Comparison of ENCODE assay signal across 8 mouse cellular contexts in genomic region chr12:86801148-86802004, GRCm38 (mm10).
DNase-seq lines count a peak whose midpoint lies in the region; ATAC-seq and TF ChIP-seq lines count a peak whose summit lies in the region.

No protein-coding gene starts in this region.

- peaks cover 25% of the 10 kb centered on the region for H3K4me1 ChIP-seq in cortical plate, adult 2 months (ENCODE audit: control insufficient read depth, insufficient read depth, low read length)
- peaks cover 76% of the 10 kb centered on the region for H3K4me1 ChIP-seq in hindbrain, embryonic 15.5 days (replicated peaks)

- TF ChIP-seq POLR2A in cortical plate, adult 2 months (IDR thresholded peaks at IDR 0.05; ENCODE audit: extremely low read depth, insufficient read depth, low read length), result no peak

- WGBS in hindbrain, embryonic 15.5 days, result 1% methylated on average over 23 of the region's 23 CpGs

- peak; percentile 80 for ATAC-seq in activated CD4-positive, CD25-positive, alpha-beta regulatory T cell, adult 4 months
- ATAC-seq in hindbrain, embryonic 15.5 days (ENCODE audit: low FRiP score, low read depth), result peak; percentile 81

- no peak for TF ChIP-seq CTCF in cortical plate, adult 2 months (IDR thresholded peaks at IDR 0.05; ENCODE audit: extremely low read depth, insufficient read depth, low read length)

- H3K9ac ChIP-seq in hindbrain, embryonic 15.5 days, result peak overlapping the region; percentile 24

- H3K27ac ChIP-seq in cortical plate, adult 2 months (ENCODE audit: insufficient read depth, low read length), result peak overlapping the region; percentile 97
- peak overlapping the region; percentile 97 for H3K27ac ChIP-seq in hindbrain, embryonic 15.5 days (replicated peaks)

- H3K27me3 ChIP-seq in hindbrain, embryonic 15.5 days, result no peaks in the 10 kb centered on the region

- H3K9me3 ChIP-seq in hindbrain, embryonic 15.5 days, result no peaks in the 10 kb centered on the region

- no peaks in the 10 kb centered on the region for H3K36me3 ChIP-seq in hindbrain, embryonic 15.5 days

- peak overlapping the region; percentile 41 for H3K4me2 ChIP-seq in hindbrain, embryonic 15.5 days

- H3K4me3 ChIP-seq in cortical plate, adult 2 months (ENCODE audit: insufficient read depth, low read length), result no peak overlapping the region
- peak overlapping the region; percentile 1; the same call in 1 of the 2 replicates for H3K4me3 ChIP-seq in hindbrain, embryonic 15.5 days

- DNase-seq in gastrocnemius, adult 18-20 months (ENCODE audit: low spot score), result peak; percentile 99
- peak; percentile 94 for DNase-seq in layer of hippocampus, postnatal 36 days
- DNase-seq in lung, postnatal 10 days, result peak; percentile 97
- DNase-seq in ovary, postnatal 36 days (ENCODE audit: low spot score), result peak; percentile 98
- DNase-seq in urinary bladder, postnatal 25 days (ENCODE audit: low spot score), result peak; percentile 96
